Mouse (Mus musculus) forebrain, embryonic 10.5 days (tissue): ENCODE measurements at regions not wholly inside any gene's neighbourhood (a gene's known extent, or its start where the extent isn't known, plus 50 kb on each side); places are given as distances from the start of the nearest gene placed in this dataset.

Experiments used
- DNase-seq: peaks from one replicate; pipeline ENCODE4 v3.0.0-alpha.2; 2017; ENCODE audit warnings: low spot score; ENCODE audit errors: extremely low spot score
- H3K27ac ChIP-seq: fragments of 300-500 bp; sonication (generic); 2 replicates; pipeline ENCODE4 v1.5.1; 2016; ENCODE audit warnings: mild to moderate bottlenecking
- H3K27me3 ChIP-seq: fragments of 300-500 bp; sonication (generic); 2 replicates; pipeline ENCODE4 v1.6.1; 2016; ENCODE audit warnings: mild to moderate bottlenecking; ENCODE audit not compliant: poor library complexity, severe bottlenecking
- H3K36me3 ChIP-seq: fragments of 300-500 bp; sonication (generic); replicated peaks from 2 replicates; pipeline ENCODE4 v1.6.1; 2016; ENCODE audit warnings: mild to moderate bottlenecking, moderate library complexity
- H3K4me1 ChIP-seq: fragments of 300-500 bp; sonication (generic); 2 replicates; pipeline ENCODE4 v1.6.1; 2016
- H3K4me3 ChIP-seq: fragments of 300-500 bp; sonication (generic); 2 replicates; pipeline ENCODE4 v1.5.1; 2016; ENCODE audit warnings: mild to moderate bottlenecking, moderate library complexity
- H3K9me3 ChIP-seq: fragments of 300-500 bp; sonication (generic); 2 replicates; pipeline ENCODE4 v1.6.1; 2016; ENCODE audit warnings: mild to moderate bottlenecking, moderate library complexity
- WGBS: fragments of 180-500 bp; shearing (Covaris S2); methylation state at CpG from one replicate; pipeline ENCODE4 v1.1.7; 2016; 5-methylcytosine and 5-hydroxymethylcytosine counted together

- Histone ChIP-seq H3K4me3 (no peak overlapping the region), H3K9me3 (no peaks in the 10 kb centered on the region), H3K27ac (peak overlapping the region; percentile 74), H3K36me3 (no peaks in the 10 kb centered on the region), H3K4me1 (peaks cover 26% of the 10 kb centered on the region), H3K27me3 (no peaks in the 10 kb centered on the region)
- DNase-seq: peak; percentile 52
- 44% methylated on average over 20 of the region's 20 CpGs for WGBS
These were observed 80.8 kb downstream of the Vcpkmt start for GRCm38 (mm10) chr12:69501783-69502705.

DNA sequence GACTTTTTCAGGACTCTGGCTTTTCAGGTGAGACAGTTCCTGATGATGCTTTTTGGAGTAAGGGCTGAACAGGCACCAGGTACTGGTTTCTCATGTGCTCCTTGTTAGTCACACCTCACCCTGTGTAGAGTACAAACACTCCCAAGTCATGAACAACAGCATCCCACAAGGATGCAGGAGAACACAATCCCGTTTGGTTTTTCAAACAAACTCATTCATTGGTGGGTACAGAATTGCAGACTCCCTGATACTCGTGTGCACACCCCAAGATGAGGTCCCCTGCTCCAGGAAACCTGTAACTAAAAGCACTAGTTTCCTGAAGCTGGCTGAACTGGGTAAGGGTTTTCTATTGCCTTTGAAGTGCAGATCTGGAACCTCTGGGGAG is 81.5 kb downstream of the Vcpkmt start:
- Histone ChIP-seq H3K4me3 (no peak overlapping the region), H3K27ac (peak overlapping the region; percentile 74), H3K36me3 (no peaks in the 10 kb centered on the region), H3K27me3 (no peaks in the 10 kb centered on the region), H3K9me3 (no peaks in the 10 kb centered on the region), H3K4me1 (peaks cover 26% of the 10 kb centered on the region)
- DNase-seq: no peak
- WGBS: 33% methylated on average over 2 of the region's 2 CpGs

DNA sequence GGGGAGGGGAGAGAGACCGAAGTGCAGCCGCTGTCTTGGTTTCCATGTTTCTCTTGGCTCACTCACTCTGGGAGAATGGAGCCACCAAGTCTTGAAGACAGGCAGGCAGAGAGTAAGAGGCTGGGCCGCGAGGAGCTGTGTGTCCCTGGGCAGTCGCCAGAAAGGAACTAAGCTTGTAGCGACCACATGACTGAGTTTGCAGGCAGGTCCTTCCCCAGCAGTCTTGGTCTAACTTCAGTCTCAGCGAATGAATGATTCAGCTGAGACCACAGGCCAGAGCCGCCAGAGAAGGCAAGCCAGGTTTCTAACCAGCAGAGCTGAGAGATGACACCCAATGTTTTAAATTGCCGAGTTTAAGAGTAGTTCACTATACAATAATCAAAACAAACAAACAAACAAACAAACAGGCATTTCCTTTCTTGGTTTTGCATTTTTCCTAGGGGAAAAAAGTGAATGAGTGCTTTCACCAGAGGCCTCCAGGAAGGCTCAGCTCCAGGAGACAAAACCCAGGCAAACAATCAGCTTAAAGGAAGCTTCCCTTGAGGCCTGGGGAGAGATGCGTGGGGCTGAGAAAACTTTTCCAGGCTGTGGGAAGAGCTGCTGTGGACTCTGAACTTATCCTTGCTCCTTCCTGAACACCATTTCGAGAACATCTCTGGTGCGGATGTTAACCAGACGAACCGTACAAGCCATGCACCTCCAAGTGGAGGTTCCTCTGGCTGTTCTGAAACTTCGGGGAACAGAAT is 82.1 kb downstream of the Vcpkmt start:
- 75% methylated on average over 15 of the region's 15 CpGs for WGBS
- no peaks in the 10 kb centered on the region for H3K36me3 ChIP-seq
- peak overlapping the region; percentile 74; the same call in 1 of the 2 replicates for H3K27ac ChIP-seq
- H3K4me3 ChIP-seq: no peak overlapping the region
- no peaks in the 10 kb centered on the region for H3K9me3 ChIP-seq
- no peak for DNase-seq
- no peaks in the 10 kb centered on the region for H3K27me3 ChIP-seq
- peaks cover 26% of the 10 kb centered on the region for H3K4me1 ChIP-seq

GRCm38 (mm10) chr12:69497121-69497520 is 85.7 kb downstream of the Vcpkmt start:
- H3K27ac ChIP-seq: no peak overlapping the region
- H3K36me3 ChIP-seq: no peaks in the 10 kb centered on the region
- peaks cover 17% of the 10 kb centered on the region for H3K4me1 ChIP-seq
- WGBS: 87% methylated on average over 7 of the region's 7 CpGs
- no peaks in the 10 kb centered on the region for H3K27me3 ChIP-seq
- DNase-seq: no peak
- H3K4me3 ChIP-seq: no peak overlapping the region
- H3K9me3 ChIP-seq: no peaks in the 10 kb centered on the region

GRCm38 (mm10) chr12:69496341-69496904 is 86.4 kb downstream of the Vcpkmt start:
- no peak for DNase-seq

DNA sequence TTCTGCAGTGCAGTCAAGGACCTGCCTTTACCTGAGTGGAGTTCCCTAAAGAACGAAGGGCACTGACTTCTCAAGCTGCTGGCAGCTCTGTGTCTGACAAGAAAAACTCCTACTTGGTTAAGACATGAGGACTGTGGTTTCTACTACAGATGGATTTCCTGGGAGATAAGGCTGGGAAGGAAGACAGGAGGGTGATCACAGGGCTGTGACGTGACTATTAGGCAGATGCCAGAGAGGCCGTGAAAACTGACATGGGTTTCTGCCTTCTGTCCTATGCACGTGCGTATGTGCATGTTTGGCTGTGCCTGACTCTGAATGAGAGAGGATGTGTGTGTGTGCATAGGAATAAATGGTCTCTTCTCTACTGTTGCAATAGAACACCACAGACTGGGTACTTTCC is 87.1 kb downstream of the Vcpkmt start:
- H3K27me3 ChIP-seq: no peaks in the 10 kb centered on the region
- H3K27ac ChIP-seq: no peak overlapping the region
- 95% methylated on average over 5 of the region's 5 CpGs for WGBS
- no peaks in the 10 kb centered on the region for H3K9me3 ChIP-seq
- peaks cover 3% of the 10 kb centered on the region; the same call in 1 of the 2 replicates for H3K4me1 ChIP-seq
- DNase-seq: no peak
- H3K36me3 ChIP-seq: no peaks in the 10 kb centered on the region
- H3K4me3 ChIP-seq: no peak overlapping the region

More at GRCm38 (mm10) chr12:69496341-69496904, 86.4 kb downstream of the Vcpkmt start:
- WGBS: 86% methylated on average over 6 of the region's 6 CpGs
- Histone ChIP-seq H3K4me3 (no peak overlapping the region), H3K9me3 (no peaks in the 10 kb centered on the region), H3K36me3 (no peaks in the 10 kb centered on the region), H3K27ac (no peak overlapping the region), H3K27me3 (no peaks in the 10 kb centered on the region), H3K4me1 (peaks cover 10% of the 10 kb centered on the region)

DNA sequence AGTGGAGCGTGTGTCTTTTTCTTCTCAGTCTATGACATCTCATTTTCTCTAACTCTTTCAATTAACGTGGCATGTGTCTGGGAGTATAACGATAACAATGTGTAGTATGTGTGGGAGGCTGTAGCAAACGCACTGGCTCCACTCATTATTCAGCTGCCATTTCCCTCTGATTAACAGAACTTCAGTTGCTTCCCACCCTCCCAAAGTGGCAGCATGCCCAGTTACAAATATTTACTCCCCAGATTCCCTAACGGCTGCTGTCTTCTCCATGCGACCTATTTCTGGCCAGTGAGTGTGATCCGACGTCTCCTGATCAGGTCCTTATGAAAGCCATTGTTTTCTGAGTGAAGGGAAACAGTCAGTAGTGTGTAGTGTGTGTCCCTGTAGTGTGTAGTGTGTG is 88.2 kb downstream of the Vcpkmt start:
- Histone ChIP-seq H3K36me3 (no peaks in the 10 kb centered on the region), H3K27ac (no peak overlapping the region), H3K9me3 (no peaks in the 10 kb centered on the region), H3K4me1 (no peaks in the 10 kb centered on the region), H3K27me3 (no peaks in the 10 kb centered on the region), H3K4me3 (no peak overlapping the region)
- WGBS: 94% methylated on average over 8 of the region's 8 CpGs
- DNase-seq: no peak

DNA sequence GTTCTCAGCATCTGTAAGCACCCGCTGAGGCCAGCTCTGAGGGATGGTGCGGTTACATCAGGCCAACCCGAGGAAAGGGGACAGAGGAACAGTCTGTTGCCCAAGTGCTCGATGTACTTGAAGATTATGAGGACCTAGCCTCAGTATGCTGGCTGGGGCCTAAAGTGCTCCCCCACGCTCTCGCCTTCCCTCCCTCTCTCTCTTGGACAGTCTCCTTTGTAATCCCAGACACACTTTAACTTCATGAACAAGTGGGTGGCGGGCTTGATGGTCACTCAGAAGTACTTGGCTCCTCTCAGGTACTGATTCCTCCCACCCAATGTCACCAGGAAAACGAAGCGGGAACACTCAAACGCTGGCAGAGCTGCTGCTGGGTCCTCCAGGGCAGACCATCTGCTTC is 93.1 kb downstream of the Vcpkmt start:
- H3K4me3 ChIP-seq: no peak overlapping the region
- no peaks in the 10 kb centered on the region for H3K27me3 ChIP-seq
- no peaks in the 10 kb centered on the region for H3K36me3 ChIP-seq
- 89% methylated on average over 10 of the region's 10 CpGs for WGBS
- no peak for DNase-seq
- peaks cover 19% of the 10 kb centered on the region for H3K4me1 ChIP-seq
- H3K27ac ChIP-seq: no peak overlapping the region
- no peaks in the 10 kb centered on the region for H3K9me3 ChIP-seq

- Histone ChIP-seq H3K27me3 (no peaks in the 10 kb centered on the region), H3K9me3 (0 out of 2 replicates have a peak, but pooled peaks cover 6% of the 10 kb centered on the region), H3K27ac (no peak overlapping the region), H3K36me3 (no peaks in the 10 kb centered on the region), H3K4me1 (peaks cover 23% of the 10 kb centered on the region), H3K4me3 (no peak overlapping the region)
- DNase-seq: no peak
- 86% methylated on average over 8 of the region's 8 CpGs for WGBS
These were observed 95.9 kb downstream of the Vcpkmt start for GRCm38 (mm10) chr12:69486903-69487302.

GRCm38 (mm10) chr12:69485652-69486651 is 96.9 kb downstream of the Vcpkmt start:
- Histone ChIP-seq H3K4me1 (peaks cover 23% of the 10 kb centered on the region), H3K27ac (peak overlapping the region; percentile 68), H3K27me3 (no peaks in the 10 kb centered on the region), H3K9me3 (0 out of 2 replicates have a peak, but pooled peaks cover 6% of the 10 kb centered on the region), H3K4me3 (peak overlapping the region; percentile 28), H3K36me3 (no peaks in the 10 kb centered on the region)
- WGBS: 36% methylated on average over 14 of the region's 14 CpGs
- DNase-seq: peak; percentile 34

DNA sequence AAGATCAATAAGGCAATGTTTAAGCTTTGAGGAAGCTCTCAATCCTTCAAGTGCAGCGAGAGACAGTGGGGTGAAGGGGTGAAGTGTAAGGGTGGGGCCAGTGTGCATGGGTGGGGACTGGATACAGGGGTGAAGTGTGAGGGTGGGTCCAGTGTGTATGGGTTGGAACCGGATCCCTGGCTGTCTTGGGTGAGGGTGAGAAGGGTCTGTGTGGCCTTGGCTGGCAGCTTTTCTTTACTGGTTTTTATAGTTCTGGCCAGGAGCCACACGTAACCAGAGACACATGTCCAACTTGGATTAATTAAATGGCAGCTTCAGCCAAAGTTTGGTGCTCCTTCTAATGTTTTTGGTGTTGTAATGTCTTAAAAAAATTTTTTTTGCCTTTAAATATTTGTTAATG is 101.4 kb downstream of the Vcpkmt start:
- WGBS: 83% methylated on average over 3 of the region's 3 CpGs
- Histone ChIP-seq H3K27me3 (peaks cover 9% of the 10 kb centered on the region; the same call in 1 of the 2 replicates), H3K36me3 (no peaks in the 10 kb centered on the region), H3K4me3 (no peak overlapping the region), H3K4me1 (peaks cover 31% of the 10 kb centered on the region), H3K9me3 (0 out of 2 replicates have a peak, but pooled peaks cover 6% of the 10 kb centered on the region), H3K27ac (no peak overlapping the region)
- DNase-seq: no peak

DNA sequence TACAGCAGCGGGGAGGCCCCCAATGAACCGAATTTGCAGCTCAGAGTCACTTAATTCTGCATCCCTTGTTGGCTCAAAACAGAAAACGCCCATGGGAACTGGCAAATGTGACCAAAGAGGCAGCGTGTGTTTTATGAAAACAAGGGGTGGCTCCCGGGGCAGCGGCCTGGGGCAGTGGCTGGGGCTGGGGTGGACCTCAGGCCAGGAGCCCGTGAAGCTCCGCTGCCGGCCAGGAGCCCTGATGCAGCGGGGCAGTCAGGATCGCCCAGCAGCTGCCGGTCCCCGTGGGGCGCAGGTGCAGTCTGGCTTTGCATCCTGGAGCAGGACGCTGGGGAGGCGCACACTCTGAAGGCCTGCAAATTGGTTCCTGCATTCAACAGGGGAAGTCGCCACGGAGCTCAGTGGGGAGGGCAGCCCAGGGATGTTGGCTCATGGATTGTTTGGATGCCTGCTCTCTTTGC is 104.4 kb upstream of the Gm9887 start:
- Histone ChIP-seq H3K4me1 (peaks cover 53% of the 10 kb centered on the region), H3K27ac (peak overlapping the region; percentile 82), H3K4me3 (peak overlapping the region; percentile 39), H3K9me3 (no peaks in the 10 kb centered on the region), H3K36me3 (no peaks in the 10 kb centered on the region), H3K27me3 (peaks cover 22% of the 10 kb centered on the region)
- WGBS: 7% methylated on average over 18 of the region's 18 CpGs
- DNase-seq: peak; percentile 33
